Mouse (Mus musculus) gastrocnemius, postnatal 36 days (tissue): ENCODE measurements around the gene Dennd1b. TPM values are rescaled to one million over a fixed set of nuclear protein-coding genes. Genes with fewer than 3 reads are reported as not detected.

Source experiments
- DNase-seq, 2 experiments: peaks; one replicate each; pipeline ENCODE4 v3.0.0; 2022
- intact Hi-C: fragments of 180-260 bp; cut with DNase I; formaldehyde crosslinking; loops from one replicate; pipeline ENCODE4 v1.15.1; 2025
- total RNA-seq, 2 experiments: library from RNA; stranded (reverse); gene quantifications; 2 replicates each; pipeline ENCODE4 v1.2.3; 2021

Dennd1b gene
- total RNA-seq, 2 experiments from 2014 or later = 18.5 to 20.1 TPM

DNA sequence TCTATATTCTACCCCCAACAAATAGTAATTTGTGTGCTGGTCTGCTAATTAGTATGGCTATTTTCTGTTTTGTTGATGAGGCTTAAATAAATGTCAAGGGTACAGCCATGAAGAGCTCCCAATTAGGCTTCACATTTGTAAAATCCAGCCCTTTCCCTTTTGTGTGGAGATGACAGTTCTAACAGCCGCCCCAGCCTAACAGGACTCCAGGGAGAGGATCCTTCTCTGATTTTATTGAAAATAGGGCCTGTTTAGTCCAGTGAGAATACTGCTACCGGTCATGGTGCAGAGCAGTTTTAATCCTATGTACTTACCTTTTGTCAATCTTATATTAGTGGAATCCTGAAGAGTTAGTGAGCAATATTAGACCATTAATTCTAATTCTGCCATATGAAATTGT is 189.8 kb downstream of the Dennd1b start:
- intact Hi-C loops = no loop called here
- no peak for DNase-seq

DNA sequence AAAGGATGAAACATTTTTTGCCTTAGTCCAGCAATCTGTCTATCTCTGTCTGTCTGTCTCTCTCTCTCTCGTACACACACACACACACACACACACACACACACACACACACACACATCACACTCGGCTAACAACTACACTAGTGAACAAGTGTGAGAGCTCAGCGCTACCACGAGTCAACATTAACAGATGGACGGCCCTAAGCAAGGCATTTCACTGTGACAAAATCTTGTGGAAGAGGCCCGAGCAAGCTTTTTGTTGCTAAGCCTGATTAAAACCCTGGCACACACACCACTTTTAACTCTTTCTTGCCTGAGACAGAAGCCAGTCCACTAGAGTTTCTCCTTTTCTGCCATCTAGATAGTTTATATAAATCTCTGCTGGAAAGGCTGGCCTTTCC is 190.3 kb downstream of the Dennd1b start:
- intact Hi-C loops = no loop called here
- no peak for DNase-seq

DNA sequence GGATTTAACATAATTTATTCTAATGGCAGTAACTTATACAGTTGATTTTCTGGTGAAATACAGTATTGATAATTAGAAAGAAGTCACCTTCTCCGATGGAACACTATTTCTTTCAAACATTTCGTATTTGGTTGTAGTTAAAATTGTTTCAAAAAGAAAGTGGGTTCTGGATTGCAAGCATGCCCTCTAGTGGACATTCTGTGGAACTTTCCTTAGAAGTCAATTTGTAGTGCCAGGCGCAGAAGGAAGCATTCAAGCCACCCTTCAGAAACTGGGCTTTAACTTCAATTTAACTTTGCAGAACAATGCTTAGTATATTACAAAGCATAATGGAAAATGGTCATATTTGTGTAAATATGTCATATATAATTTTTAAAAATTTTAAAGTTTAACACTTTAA is 193.2 kb downstream of the Dennd1b start:
- DNase-seq = no peak

DNA sequence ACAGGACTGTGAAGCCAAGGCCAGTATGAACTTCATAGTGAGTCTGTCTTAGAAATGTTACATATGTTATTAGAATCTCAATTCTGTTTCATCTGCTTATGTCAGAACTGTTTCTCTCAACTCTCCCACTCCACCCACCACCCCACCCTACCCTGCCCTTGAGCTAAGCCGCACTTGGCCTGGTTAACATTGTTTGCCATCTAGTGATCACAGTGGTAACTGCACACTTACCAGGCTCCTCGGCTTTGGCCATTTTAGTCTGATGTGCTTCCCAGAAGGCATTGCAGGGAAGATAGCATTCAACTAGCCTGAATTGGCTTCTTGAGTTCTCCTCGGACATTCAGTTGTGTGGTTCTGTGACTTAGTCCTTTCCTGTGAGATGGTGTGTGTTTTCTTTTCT is 198.4 kb downstream of the Dennd1b start:
- no peak for DNase-seq
- intact Hi-C loops = no loop called here

More for the DNA sequence above, 193.2 kb downstream of the Dennd1b start:
- intact Hi-C loops = loop anchor here (5.0 kb wide), 1 partner anchor 319 kb away; no protein-coding TSS in a partner anchor

DNA sequence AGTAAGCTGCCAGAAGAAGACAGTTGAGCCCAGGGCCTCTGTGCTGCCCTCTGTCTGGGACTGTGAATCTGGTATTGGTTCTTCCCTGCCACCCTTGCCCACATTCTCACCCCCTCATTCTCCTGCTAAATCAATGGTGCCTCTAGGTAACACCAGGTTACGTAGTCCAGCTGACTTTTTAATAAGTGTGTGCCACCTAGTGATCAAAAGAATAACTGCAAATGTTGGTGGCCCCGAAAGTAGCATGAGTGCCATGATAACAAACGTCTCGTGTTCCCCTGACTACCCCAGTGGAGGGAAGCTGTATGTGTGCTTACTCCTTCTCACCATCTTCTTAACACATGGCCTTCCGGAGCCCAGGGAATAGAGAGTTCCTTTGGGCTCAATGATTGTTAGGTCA is 199.6 kb downstream of the Dennd1b start:
- intact Hi-C loops = no loop called here

DNA sequence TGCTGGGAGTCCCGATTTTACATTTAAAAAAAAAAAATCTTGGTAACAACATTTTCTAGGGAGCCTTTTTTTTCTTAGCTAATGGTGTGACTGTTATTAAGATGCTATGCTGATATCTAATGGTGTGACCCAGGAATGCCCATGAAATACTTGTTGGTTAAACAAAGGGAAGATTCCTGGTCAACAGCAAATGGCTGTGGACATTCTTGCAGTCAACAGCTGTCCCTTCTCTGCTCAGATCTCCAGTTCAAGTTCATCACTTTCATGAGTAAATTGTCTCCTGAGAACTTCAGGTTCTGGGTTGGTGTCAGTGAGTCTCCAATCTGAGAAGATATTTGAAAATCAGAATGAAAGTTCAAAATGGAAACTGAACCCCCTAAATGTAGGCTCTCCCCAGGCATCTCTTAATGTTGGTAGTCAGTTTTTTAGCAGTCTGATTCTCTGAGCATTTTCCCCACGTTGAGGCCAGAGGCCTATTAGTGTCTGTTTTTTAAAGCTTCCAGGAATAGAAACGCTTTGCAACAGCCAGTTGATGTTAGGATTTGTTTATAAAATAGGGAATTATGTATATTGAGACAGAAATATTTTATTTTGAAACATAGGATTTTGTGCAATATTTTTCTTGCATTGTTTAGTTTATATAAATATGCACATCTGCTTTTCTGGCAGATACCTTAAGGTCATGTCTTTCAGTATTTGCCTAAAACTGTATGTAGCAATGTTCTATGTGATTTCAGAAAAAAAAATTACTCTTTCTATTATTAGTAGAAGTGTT is 211.0 kb downstream of the Dennd1b start:
- DNase-seq = no peak
- intact Hi-C loops = no loop called here

More for the DNA sequence above, 199.6 kb downstream of the Dennd1b start:
- no peak for DNase-seq

DNA sequence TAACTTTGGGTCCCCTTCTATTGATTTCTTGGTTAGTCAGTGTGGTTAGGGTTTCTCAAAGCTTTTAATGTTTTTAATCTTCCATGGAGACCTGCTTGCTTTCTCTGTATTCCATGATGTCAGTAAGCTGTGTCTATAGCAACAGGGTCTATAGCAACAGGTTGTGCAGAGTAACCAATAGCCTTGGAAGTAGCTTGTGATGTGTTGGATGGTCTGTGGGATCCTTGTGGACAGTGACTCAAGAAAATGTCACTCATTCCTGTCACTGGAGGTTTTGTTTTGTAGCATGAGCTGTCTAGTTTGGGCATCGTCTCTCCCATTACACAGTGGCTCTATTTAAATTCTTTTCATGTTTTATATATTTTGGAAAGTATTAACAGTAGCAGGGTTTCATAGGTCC is 216.5 kb downstream of the Dennd1b start:
- intact Hi-C loops = no loop called here

DNA sequence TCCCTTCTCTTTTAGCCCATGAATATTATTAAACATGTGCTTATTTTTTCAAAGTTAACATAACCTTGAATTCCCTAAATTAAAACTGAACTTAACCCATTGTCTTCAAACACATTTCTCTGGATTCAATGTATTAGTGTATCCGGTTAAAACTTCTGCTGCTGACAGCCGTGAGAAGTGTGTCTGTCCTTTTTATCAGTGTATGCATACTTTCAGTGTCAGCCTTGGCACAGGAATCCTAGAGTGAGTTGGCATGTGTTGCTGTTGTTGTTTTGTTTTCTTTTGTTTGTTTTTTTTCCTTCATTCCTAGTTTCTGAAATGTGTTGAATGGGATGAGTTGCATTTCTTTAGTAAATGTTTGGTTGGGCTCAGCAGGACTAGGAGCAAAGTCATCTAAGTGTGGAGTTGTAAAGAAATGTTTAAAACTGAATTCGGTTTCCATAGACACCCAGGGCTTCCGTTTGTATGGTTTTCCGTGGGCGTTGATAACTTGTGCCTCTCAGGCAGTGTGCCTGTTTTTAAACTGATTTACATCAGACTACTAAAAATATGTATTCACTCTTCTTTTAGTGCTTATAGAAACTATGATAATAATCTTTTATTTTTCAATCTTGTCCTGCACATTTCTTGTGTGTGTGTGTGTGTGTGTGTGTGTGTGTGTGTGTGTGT is 217.4 kb downstream of the Dennd1b start:
- intact Hi-C loops = no loop called here
- no peak for DNase-seq

More for the DNA sequence above, 216.5 kb downstream of the Dennd1b start:
- no peak for DNase-seq

DNA sequence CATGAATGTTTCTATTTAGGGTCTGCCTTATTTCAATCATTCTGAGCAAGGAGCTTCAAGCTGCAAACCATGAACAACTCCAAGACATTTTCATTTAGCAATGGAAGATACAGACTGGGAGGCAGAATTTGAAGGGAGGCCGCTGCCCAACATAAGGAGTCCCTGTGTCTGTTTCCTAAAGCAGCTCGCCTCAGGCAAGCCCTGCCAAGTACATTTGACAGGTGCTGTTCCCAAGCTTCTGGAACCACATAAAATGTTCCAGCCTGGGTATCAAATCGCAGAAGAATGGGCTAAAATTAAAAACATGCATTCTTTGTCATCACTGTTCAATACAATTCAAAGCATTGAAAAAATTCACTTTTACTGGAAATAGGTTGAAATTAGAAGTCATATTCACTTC is 229.4 kb downstream of the Dennd1b start:
- no peak for DNase-seq
- intact Hi-C loops = no loop called here

DNA sequence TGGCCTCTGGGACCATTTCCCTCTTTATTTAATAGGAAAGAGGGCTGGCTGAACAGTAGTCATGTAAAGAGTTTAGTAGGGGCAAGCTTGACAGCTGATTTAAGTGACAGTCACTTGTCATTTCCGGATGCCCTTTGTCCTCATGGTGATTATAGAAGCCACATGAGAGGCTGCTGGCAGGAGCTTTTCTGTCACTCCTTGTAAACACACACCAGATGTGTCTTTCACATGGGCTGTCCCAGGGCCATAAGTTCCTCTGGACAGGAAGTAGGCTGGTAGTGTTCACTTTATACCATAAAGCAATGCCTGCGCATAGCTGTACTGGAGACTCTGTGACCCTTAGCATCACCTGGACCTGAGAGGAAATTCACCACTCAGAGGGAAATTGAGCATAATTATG is 230.8 kb downstream of the Dennd1b start:
- intact Hi-C loops = no loop called here
- DNase-seq = no peak

DNA sequence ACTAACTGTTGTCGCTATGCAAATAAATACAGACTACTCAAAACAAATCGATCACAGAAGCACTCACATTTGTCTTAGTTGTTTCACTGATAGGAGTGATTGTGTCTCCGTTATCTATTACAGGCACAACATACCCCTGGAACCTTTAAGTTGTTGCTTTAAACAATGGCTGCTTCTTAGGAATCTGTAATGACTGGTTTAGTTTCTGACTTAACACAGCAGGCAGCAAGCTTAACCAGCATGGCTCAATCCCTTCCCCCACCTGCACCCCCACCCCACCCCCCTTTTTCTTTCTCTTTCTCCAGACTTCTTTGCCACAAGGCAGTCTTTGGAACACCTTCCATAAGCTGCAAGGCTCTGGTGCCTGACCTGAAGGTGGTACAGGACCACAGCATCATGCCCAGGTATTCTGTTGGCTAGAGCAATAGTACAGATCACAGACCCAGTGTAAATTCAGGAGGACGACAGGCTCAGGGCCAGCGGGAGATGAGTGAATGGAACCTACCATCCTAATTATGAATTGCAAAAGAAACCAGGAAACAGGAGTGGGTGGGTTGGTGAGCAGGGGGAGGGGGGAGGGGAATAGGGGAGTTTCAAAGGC is 231.3 kb downstream of the Dennd1b start:
- DNase-seq = no peak

DNA sequence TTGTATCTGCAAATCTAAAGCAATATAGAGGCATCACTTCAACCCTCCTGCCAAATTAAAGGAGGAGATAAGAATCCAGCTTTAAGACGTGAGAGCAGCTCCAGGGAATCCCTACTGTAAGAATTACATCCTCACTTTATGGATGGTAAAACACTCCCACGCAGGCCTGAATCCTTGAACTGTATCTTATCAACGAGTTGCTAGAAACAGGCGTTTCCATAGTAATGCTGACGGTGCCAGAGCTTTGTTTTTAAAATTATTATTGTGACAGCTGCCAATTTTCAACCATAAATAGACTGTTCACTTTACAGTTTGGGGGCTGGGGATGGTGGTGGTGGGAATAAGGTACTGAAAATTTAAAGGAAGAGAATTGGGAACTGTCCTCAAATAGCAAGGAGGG is 239.8 kb downstream of the Dennd1b start:
- intact Hi-C loops = no loop called here
- no peak for DNase-seq

More for the DNA sequence above, 231.3 kb downstream of the Dennd1b start:
- intact Hi-C loops = no loop called here

DNA sequence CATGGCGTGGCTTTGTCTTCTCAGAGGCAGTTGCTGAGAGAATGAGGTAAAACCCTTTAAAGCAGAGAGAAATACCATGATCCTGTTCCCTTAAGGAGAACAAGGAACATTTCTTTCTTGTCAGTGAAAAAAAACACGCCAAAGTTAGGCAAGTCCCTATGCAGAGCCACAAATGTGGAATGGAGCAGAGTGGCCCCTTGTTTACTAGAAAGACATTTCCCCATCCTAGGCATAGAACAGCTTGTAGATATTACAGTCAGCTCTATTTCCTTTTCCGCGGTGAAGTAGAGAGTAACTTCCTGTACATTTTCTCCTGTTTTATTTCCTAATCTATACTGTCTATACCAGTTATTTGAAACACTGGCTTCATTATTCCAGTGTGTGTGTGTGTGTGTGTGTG is 243.0 kb downstream of the Dennd1b start:
- DNase-seq = no peak
- intact Hi-C loops = no loop called here

DNA sequence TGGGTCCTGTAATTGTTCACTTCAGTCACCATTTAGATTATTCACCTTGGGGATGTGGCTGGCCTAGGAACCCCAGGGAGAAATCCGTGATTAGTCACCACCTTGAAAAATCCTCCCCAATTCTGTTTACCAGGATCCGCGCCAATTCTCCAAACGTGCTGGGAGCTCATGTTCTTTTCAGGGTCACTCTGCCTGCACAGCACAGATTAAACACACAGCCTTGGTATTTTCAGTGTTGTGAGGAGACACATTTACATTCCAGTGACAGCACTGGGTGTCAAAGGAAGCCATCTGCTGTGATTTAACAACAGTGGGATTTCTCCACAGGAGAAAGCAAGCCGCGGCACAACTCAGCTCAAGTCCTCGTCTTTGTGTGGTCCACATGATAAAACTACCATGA is 246.6 kb downstream of the Dennd1b start:
- intact Hi-C loops = no loop called here
- DNase-seq = no peak

DNA sequence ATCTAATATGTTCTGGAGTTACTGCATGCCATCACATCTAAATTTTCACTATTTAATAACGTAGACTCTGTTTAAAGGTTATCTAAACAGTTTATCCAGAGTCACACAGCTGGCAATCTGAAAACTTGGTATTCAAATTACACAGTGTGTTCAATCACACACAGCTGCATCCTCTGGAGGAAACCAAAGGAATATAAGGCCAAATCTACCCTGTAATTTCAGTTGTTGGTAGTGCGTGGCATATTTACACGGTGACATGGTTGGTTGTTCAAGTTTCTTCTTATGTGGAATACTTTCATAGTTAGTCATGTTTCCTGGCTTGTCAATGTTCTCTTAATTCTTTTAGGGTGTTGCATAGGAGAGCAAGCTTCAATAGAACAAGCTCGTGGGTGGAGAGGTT is 247.3 kb downstream of the Dennd1b start:
- DNase-seq = no peak
- intact Hi-C loops = no loop called here

DNA sequence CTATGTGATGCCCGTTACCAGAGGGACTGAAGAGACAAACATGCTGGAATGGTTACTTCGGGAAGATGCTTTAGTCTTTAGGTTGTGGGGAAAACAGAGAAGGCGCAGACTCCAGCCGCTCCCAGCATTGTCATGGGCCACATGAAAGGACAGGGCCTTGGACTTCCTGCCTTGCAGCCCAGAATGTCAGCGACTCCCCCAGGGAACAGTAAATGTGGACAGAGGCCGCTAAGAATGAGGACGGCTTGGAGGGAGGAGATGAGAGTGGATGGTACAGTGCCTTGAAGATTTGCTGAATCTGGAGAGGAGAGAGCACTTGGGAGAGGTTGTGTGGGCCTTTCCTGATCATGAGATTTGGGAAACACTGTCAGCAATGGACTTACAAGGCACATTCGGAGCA is 252.1 kb downstream of the Dennd1b start:
- intact Hi-C loops = no loop called here
- DNase-seq = no peak

DNA sequence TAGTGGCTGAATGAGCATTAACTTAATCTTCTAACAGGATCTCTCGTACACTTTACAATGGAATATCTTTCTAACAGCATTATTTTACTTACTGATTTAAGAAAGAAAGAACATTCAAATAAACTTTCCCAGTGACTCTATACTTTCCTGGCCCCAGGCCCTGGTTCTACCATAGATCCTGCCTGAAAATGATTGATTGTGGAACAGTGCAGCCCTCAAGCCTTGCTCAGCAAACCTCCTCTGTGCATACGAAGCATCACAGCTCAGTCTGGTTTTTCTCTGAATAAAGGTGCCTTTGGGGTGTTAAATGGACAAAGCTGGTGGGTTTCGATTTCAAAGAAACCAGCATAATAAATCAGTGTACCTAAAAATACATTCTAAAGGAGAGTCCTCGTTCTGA is 260.6 kb downstream of the Dennd1b start:
- intact Hi-C loops = no loop called here
- no peak for DNase-seq

DNA sequence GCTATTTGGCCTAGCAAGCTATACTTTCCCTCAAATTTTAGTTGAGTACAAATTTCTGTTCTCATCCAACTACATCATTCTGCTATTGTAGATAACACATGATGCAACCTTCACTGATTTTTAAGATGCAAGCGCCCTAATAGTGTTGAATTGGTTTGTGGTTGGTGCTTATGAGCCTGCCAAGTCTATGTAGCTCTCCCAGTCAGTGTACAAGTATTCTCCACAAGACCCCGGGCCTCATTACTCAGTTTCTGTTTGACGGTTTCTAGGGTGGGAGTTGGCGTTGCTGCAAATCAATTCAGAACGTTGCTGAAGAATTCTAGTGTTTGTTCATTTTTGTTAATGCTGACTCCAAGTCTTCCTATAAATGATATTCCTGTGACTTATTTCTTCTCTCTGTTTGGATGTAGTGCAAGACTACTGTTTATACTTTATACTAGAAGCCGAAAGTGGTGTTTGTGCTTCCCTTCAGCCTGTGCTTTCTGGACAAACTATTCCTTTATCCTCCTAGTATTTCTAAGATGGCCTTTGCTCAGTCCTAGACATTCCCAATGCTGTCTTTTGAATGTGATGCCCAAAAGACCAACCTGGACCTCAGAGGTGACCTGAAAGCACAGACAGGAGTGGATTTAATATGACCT is 261.2 kb downstream of the Dennd1b start:
- no peak for DNase-seq
- intact Hi-C loops = no loop called here
